ENCODE assay signal across 8 mouse cellular contexts in the genomic region with DNA sequence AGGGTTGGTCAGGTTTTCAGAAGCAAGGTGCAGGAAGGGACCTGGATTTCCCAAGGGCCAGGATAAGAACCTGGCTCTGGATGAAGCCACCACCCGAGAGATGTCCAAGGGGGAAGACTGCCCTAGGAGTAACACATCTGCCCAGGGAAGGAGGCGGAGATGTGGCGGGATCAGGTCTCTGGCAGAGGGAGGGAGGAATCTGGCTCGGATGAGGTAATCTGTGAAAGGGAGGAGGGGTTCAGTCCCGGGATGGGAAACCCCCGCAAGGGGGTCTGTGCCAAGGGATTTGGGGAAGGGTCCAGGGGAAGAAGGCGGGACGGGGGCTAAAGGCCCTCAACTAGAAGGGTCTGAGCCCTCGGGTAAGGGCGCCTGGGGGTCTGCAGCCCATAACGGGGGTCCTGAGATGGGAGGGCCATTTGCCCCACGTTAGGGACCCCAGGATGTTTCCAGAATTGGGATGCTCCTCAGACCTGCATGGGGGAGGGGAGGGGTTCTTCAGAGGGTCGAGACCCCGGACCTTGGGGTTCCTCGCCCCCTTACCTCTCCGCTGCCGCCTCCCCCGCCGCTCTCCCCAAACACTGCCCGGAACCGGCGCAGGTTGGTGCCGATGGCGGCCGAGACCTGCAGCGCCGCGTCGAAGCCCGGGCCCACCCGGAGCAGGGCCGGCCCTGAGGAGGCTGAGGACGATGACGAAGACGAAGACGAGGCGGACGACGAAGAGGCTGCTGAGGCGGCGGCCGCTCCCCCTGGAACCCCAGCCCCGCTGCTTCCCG. TPM values are rescaled to one million over a fixed set of nuclear protein-coding genes. Genes with fewer than 3 reads are reported as not detected.
DNase-seq lines count a peak whose midpoint lies in the region; ATAC-seq and TF ChIP-seq lines count a peak whose summit lies in the region.

No protein-coding gene starts in this region.

- no peaks in the 10 kb centered on the region for H3K27me3 ChIP-seq in spleen, adult 2 months (ENCODE audit: control insufficient read depth, insufficient read depth, low read length)
- peaks cover 34% of the 10 kb centered on the region for H3K27me3 ChIP-seq in erythroblast, embryonic 14.5 days (ENCODE audit: control insufficient read depth)
- no peaks in the 10 kb centered on the region for H3K27me3 ChIP-seq in hindbrain, embryonic 15.5 days
- no peaks in the 10 kb centered on the region; the same call in 1 of the 2 replicates for H3K27me3 ChIP-seq in liver, embryonic 14.5 days (ENCODE audit: control insufficient read depth, insufficient read depth, low read length)
- no peaks in the 10 kb centered on the region for H3K27me3 ChIP-seq in neural tube, embryonic 15.5 days (replicated peaks)

- no peaks in the 10 kb centered on the region for H3K9me3 ChIP-seq in erythroblast, embryonic 14.5 days (ENCODE audit: control insufficient read depth, low read length)
- H3K9me3 ChIP-seq in hindbrain, embryonic 15.5 days, result no peaks in the 10 kb centered on the region
- no peaks in the 10 kb centered on the region for H3K9me3 ChIP-seq in liver, embryonic 14.5 days (ENCODE audit: control insufficient read depth, low read length)
- H3K9me3 ChIP-seq in neural tube, embryonic 15.5 days (replicated peaks), result no peaks in the 10 kb centered on the region

- no peak for TF ChIP-seq CTCF in spleen, adult 2 months (IDR thresholded peaks at IDR 0.05; ENCODE audit: extremely low read depth, insufficient read depth, insufficient read length, insufficient replicate concordance)
- TF ChIP-seq CTCF in liver, embryonic 14.5 days (IDR thresholded peaks at IDR 0.05; ENCODE audit: low read depth), result no peak

- H3K27ac ChIP-seq in spleen, adult 2 months (ENCODE audit: insufficient read depth, low read length), result peak overlapping the region; percentile 76
- H3K27ac ChIP-seq in hindbrain, embryonic 15.5 days (replicated peaks), result peak overlapping the region; percentile 100
- peak overlapping the region; percentile 64 for H3K27ac ChIP-seq in liver, embryonic 14.5 days
- H3K27ac ChIP-seq in neural tube, embryonic 15.5 days (replicated peaks), result peak overlapping the region; percentile 100

- no peak for TF ChIP-seq EP300 in liver, embryonic 14.5 days (IDR thresholded peaks at IDR 0.05; ENCODE audit: low read depth)

- peak overlapping the region; percentile 92 for H3K4me2 ChIP-seq in hindbrain, embryonic 15.5 days
- H3K4me2 ChIP-seq in liver, embryonic 14.5 days (ENCODE audit: low read depth), result peak overlapping the region; percentile 99
- peak overlapping the region; percentile 75 for H3K4me2 ChIP-seq in neural tube, embryonic 15.5 days

- ATAC-seq in hindbrain, embryonic 15.5 days (ENCODE audit: low FRiP score, low read depth), result no peak; the same call in 1 of the 2 replicates
- peak; percentile 36 for ATAC-seq in liver, embryonic 14.5 days (ENCODE audit: insufficient read depth)
- ATAC-seq in neural tube, embryonic 15.5 days (ENCODE audit: low FRiP score), result no peak; the same call in 1 of the 2 replicates

- WGBS in spleen, adult 2 months, result under 1% methylated on average over 33 of the region's 44 CpGs
- WGBS in hindbrain, embryonic 15.5 days, result under 1% methylated on average over 42 of the region's 44 CpGs
- WGBS in liver, embryonic 14.5 days (ENCODE audit: insufficient replicate concordance), result under 1% methylated on average over 43 of the region's 44 CpGs
- WGBS in neural tube, embryonic 15.5 days, result under 1% methylated on average over 41 of the region's 44 CpGs

- peak overlapping the region; percentile 90 for H3K4me3 ChIP-seq in spleen, adult 2 months (ENCODE audit: extremely low read depth, insufficient read depth, insufficient read length)
- peak overlapping the region; percentile 95 for H3K4me3 ChIP-seq in erythroblast, embryonic 14.5 days (replicated peaks)
- peak overlapping the region; percentile 92 for H3K4me3 ChIP-seq in hindbrain, embryonic 15.5 days
- H3K4me3 ChIP-seq in liver, embryonic 14.5 days (ENCODE audit: insufficient read depth in 1 of 2, low read depth in 2 of 2, low read length in 2 of 2), result peak overlapping the region; percentile 83 to 91
- H3K4me3 ChIP-seq in neural tube, embryonic 15.5 days (replicated peaks), result peak overlapping the region; percentile 68

- H3K36me3 ChIP-seq in spleen, adult 2 months (ENCODE audit: control insufficient read depth, insufficient read depth, low read length), result no peaks in the 10 kb centered on the region
- peaks cover 18% of the 10 kb centered on the region for H3K36me3 ChIP-seq in erythroblast, embryonic 14.5 days (ENCODE audit: control insufficient read depth)
- H3K36me3 ChIP-seq in hindbrain, embryonic 15.5 days, result no peaks in the 10 kb centered on the region
- H3K36me3 ChIP-seq in liver, embryonic 14.5 days (replicated peaks; ENCODE audit: control insufficient read depth, insufficient read depth, low read depth), result no peaks in the 10 kb centered on the region
- no peaks in the 10 kb centered on the region for H3K36me3 ChIP-seq in neural tube, embryonic 15.5 days

- no peak for TF ChIP-seq POLR2A in spleen, adult 2 months (IDR thresholded peaks at IDR 0.05; ENCODE audit: low read depth, low read length)

- H3K9ac ChIP-seq in hindbrain, embryonic 15.5 days, result peak overlapping the region; percentile 99
- H3K9ac ChIP-seq in liver, embryonic 14.5 days (replicated peaks), result peak overlapping the region; percentile 86
- H3K9ac ChIP-seq in neural tube, embryonic 15.5 days (replicated peaks), result peak overlapping the region; percentile 91

- DNase-seq in spleen, adult 2 months (ENCODE audit: low read depth in 1 of 2, low spot score in 2 of 2), result peak in 1 of 2 experiments; percentile 17
- DNase-seq in spleen, adult 12 weeks (ENCODE audit: low spot score), result no peak
- peak; percentile 48 for DNase-seq in adrenal gland, postnatal 14 days
- DNase-seq in liver, embryonic 14.5 days (ENCODE audit: low read depth in 3 of 3, low spot score in 3 of 3), result no peak
- DNase-seq in frontal cortex, postnatal 36 days (ENCODE audit: low spot score in 2 of 2), result no peak

- peaks cover 4% of the 10 kb centered on the region; the same call in 1 of the 2 replicates for H3K4me1 ChIP-seq in spleen, adult 2 months (ENCODE audit: control insufficient read depth, insufficient read depth, insufficient read length)
- H3K4me1 ChIP-seq in erythroblast, embryonic 14.5 days (ENCODE audit: control insufficient read depth), result peaks cover 42% of the 10 kb centered on the region
- peaks cover 51% of the 10 kb centered on the region for H3K4me1 ChIP-seq in hindbrain, embryonic 15.5 days (replicated peaks)
- peaks cover 11 to 21% of the 10 kb centered on the region in 2 experiments for H3K4me1 ChIP-seq in liver, embryonic 14.5 days (replicated peaks; ENCODE audit: control insufficient read depth in 2 of 2, insufficient read depth in 2 of 2, low read length in 1 of 2)
- H3K4me1 ChIP-seq in neural tube, embryonic 15.5 days, result peaks cover 48% of the 10 kb centered on the region

RNA-seq across cellular contexts. Expression of gene Kmt2a, which starts 0.6 kb away (rescaled TPM):
- polyA plus RNA-seq in spleen, adult 2 months (2012; rRNA removed), result 36.8 and 38.4 TPM in 2 replicates
- 37.2 and 42.9 TPM in 2 replicates for total RNA-seq in adrenal gland, postnatal 14 days (2021)
- polyA plus RNA-seq in erythroblast, embryonic 14.5 days (2012), result 0.29 and 0.38 TPM in 2 replicates
- polyA plus RNA-seq in hindbrain, embryonic 15.5 days (2015; fragmentation: Nextera tagmentation; extraction: Ambion mirVana), result 23.2 and 25.9 TPM in 2 replicates
- 2.3 and 3.0 TPM in 2 replicates for polyA plus RNA-seq in liver, embryonic 14.5 days (2012; rRNA removed)
- 2.3 TPM in 2 replicates for polyA plus RNA-seq in liver, embryonic 14.5 days (2014; fragmentation: Nextera tagmentation; extraction: Ambion mirVana)
- 20.3 and 23.3 TPM in 2 replicates for polyA plus RNA-seq in neural tube, embryonic 15.5 days (2015; fragmentation: Nextera tagmentation; extraction: Ambion mirVana)

RNA-seq across cellular contexts. Expression of gene Atp5l, which starts 40.0 kb away (rescaled TPM):
- polyA plus RNA-seq in spleen, adult 2 months (2012; rRNA removed), result 65.8 and 79.4 TPM in 2 replicates
- total RNA-seq in adrenal gland, postnatal 14 days (2021), result 638 TPM in 2 replicates
- polyA plus RNA-seq in erythroblast, embryonic 14.5 days (2012), result 7.2 and 8.5 TPM in 2 replicates
- 802 and 842 TPM in 2 replicates for polyA plus RNA-seq in hindbrain, embryonic 15.5 days (2015; fragmentation: Nextera tagmentation; extraction: Ambion mirVana)
- 261 and 418 TPM in 2 replicates for polyA plus RNA-seq in liver, embryonic 14.5 days (2012; rRNA removed)
- 577 and 630 TPM in 2 replicates for polyA plus RNA-seq in liver, embryonic 14.5 days (2014; fragmentation: Nextera tagmentation; extraction: Ambion mirVana)
- 830 and 890 TPM in 2 replicates for polyA plus RNA-seq in neural tube, embryonic 15.5 days (2015; fragmentation: Nextera tagmentation; extraction: Ambion mirVana)
